Mouse (Mus musculus) Muller cell, postnatal 12 days (primary cell): Measurements from ENCODE around the gene Erbb3.
A peak's percentile ranks its signal among the peaks of the same experiment; 100 is the strongest.

Source experiments
- DNase-seq: peaks from one replicate; pipeline ENCODE4 v3.0.0-alpha.2; 2015; ENCODE audit errors: inconsistent ontology term

Erbb3 gene

DNA sequence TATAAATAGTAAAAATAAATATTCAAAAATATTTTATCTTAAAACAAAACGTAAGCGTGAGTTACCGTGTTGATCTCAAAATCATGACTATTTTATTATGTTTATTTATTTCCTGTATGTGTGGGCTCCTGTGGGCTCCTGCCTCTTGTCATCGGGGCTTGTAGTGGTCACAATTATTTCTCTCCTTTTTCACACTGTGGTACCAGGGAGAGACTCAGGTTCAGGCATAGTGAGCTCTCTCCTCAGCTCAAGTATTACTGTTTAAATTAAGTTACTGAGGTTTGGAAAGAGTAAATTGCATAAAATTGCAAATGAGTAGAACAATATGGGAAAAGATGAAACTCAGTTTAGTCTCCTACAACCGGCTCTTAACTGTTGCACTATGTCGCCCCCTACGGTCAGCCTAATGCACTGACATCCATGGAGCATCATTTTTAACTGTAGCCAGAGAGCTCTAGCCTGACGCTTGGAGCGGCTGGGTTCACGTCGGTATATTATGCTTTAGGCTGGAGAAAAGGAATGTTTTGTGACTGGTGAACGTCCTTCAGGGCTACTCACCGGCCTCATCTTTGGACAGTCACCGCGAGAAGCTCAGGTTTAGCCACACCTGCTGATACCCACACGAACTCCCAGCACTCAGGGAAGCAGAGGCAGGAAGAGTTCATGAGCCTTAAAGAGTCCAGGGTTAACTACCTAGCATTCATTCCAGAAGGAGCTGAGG, 23.1 kb upstream of the Erbb3 start:
- peak; percentile 59 for DNase-seq

DNA sequence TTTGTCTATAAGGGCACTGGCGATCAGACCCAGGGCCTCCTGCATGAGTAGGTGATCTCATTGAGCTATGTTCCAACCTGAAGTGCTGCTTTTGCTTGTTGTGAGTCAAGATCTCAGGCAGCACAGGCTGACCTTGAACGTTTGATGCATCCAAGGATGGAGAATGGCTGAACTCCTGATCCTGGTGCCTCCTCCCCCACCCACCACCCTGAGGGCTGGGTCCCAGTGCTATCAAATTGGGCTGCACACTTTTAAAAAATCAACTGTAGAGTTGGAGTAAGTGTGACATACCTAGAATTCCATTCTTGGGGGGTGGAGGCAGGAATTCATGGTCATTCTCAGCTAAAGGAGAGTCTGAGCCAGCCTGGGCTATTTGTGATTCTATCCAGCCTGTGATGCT, 17.0 kb upstream of the Erbb3 start:
- DNase-seq = no peak

DNA sequence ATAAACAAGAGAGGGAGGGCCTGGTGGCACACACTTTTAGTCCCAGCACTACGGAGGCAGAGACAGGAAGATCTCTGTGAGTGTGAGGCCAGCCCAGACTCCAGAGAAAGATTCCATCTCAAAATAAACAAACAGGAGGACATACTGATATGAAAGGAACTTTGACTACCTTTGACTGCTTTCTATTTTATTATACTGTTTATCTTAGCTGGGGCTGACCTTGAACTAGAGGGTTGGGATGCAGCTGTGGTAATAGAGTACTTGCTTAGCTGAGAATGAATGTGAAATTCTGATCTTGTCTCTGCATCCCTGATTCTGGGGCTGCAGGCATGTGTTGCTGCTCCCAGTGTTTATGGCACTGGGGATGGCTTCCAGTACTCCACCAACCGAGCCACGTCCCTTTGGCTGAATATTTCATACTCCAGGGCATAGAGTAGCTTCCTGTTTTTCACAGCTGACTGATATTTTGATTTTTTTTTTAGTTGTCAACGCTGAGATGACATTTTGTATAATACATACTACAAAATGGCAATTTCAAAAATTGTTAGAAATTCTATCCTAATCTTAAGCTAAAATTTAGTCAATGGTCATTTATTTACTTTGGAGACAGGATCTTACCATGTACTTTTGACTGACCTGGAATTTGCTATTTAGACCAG, 13.1 kb upstream of the Erbb3 start:
- DNase-seq = no peak

DNA sequence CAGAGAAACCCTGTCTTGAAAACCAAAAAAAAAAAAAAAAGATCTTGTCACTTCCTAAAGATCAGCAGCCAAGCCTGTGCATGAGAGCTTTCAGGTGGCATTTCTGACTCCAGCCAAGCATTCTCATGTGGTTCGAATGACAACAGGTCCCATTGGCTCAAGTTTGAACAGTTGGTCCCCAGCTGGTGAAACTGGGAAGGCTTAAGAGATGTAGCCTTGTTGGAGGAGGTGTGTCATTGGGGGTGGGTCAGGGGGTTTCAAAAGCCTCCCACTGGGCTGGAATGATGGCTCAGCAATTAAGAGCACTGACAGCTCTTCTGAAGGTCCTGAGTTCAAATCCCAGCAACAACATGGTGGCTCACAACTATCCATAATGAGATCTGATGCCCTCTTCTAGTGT, 12.0 kb upstream of the Erbb3 start:
- no peak for DNase-seq

DNA sequence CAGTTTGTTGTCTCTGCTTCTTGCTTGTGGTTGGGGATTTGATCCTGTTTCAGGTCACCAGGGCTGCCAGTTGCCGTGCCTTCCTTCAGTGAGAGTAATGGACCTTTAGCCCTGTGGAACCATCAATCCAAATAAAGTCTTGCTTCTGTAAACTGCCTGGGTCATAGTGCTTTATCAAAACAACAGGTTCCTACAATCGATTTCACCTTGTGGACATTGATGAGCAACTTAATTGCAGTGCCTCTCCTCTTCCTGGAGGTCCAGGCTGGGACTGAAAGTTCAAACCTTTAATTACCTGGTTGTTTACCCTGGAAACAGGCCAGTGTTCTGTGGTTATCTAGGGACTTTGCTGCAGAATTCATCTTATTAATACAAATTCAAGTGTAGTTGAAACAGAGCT, 9.0 kb upstream of the Erbb3 start:
- DNase-seq = no peak

DNA sequence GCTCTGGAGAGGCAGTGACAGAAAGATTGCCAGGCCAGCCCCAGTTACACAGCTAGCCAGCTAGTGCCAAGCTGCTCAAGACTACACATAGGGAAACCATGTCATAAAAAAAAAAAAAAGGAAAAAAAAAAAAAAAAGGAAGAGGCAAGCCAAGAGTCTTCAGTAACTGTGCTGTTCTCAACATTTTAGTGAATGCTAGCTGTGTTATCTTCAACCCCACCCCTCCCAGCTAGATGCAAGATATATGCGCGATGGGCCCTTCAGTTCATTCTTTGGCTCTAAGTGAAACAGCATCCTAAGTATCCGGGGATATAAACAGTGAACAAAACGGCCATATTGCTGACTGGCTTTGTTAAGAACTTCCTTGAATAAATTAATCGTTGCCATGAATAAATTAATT, 3.3 kb upstream of the Erbb3 start:
- DNase-seq = no peak

DNA sequence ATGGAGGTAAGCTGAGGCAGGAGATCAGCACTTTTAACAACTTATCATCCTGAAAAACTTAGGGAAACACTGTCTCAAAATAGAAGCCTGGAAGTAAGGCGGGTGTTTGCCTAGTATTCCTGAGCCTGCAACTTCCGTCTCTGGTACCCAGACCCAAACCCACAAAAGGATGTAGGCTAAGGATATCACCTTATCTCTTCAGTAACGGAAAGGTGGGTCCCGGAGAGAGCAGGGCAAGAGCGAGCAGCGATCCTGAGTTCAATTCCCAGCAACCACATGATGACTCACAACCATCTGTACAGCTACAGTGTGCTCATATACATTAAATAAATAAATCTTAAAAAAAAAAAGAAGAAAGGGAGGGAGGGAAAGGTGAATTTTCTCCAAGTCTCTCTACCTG, 2.0 kb upstream of the Erbb3 start:
- DNase-seq = no peak

DNA sequence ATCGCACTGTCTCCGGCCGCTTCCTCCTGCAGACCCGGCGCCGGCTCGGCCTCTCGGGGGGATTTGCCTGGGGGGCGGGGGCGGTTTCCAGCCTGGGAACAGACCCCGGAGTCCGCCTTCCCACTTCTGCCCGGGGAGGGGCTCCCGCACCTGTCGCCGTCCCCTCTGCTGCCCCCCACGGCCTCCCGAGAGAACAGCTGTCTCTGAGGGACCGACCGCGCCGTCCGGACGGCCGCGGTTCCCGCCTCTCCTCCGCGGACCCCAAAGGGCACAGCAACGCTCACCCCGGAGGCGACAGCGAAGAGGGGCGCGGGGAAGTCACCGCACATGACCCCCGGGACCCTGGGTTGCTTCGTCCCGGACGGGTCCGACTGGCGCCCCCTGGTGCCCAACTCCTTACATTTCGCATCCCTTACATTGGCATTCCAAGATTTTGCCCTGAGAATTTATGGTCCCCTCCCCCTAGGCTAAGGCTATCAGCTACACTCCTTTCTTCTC, 790 bp upstream of the Erbb3 start:
- DNase-seq = peak; percentile 64

DNA sequence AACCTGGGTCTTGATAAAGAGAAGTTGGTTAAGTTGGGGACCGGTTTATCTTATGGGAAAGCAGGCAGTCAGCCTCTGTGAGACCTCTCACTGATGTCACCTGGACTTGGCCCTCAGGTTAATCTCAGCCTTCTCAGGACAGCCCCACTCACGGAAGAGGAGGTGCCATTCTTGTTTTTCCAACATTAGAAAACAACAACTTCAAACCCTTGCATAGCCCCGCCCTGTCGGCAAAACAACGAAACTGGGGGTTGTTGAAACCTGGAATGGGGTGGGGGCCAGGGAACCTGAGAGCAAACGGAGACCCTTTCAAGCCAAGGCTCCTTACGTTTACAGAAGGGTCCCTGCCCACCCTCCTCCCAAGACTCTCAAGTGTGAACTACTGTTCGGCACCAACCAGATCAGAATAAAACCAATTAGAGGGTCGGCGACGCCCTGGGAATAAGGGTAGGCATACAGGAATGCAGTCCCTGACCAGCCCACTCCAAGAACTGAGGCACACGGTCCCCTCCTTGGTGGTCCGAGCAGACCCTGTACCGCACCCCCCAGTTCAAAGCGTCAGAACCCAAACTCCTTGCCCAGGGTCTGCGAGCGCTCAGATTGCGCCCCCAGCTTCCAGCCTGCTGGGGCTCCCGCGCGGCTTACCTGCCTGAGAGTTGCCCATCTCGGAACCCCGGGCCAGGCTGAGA, 533 bp downstream of the Erbb3 start:
- no peak for DNase-seq

DNA sequence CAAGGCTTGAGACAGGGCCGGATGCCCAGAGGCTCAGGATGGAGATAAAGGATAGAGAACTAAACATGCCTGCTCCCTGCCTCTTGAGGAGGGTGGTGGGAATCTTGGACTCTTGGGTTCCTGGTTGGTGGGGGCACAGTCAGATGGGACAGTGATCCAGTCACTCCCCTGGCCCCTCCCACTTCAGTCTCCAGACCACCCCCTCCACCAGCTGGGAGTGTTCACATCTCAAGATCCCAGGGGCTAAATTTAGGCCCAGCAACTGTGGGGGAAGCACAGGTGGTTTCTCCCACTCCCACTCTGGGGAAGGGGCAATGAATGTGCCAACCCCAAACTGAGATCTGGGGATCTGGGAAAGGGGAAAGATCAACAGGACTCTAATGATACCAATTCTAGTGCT, 1.3 kb downstream of the Erbb3 start:
- DNase-seq = no peak

DNA sequence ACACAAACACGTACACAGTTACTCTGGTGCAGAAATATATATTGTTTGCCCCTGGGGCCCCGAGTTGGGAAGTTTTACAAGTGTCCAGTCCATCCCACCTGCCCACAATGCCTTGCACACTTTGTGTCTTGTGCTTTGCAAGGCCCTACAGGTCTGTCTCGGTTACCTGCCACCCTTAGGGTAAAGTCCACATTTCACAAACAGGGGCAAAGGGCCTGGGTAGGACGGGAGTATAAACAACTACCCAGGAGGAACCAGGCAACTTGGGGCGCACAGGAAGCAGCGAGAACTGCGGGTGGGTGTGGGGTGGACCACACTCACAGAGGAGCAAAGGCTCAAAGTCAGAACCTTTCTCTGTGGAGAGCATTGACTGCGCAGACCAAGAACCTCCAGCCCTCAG, 1.8 kb downstream of the Erbb3 start:
- DNase-seq = no peak

DNA sequence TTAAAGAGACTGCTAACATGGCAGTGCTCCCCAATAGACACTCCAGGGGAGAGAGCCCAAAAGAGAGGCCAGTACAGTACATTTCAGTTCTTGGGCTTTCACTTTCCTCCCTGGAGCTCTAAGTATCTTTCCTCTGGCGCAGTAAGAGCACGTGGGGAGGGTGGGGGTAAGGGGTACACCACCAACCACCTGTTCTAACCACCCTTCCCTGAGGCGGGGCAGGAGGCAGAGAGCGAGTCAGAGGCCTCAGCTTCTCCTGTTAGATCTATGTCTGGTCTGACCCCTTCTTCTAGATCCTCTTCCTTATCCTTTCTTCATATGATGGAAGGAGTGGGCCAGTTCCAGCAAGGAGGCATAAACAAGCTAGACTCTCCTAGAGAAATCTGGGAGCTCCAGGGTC, 2.3 kb downstream of the Erbb3 start:
- no peak for DNase-seq

DNA sequence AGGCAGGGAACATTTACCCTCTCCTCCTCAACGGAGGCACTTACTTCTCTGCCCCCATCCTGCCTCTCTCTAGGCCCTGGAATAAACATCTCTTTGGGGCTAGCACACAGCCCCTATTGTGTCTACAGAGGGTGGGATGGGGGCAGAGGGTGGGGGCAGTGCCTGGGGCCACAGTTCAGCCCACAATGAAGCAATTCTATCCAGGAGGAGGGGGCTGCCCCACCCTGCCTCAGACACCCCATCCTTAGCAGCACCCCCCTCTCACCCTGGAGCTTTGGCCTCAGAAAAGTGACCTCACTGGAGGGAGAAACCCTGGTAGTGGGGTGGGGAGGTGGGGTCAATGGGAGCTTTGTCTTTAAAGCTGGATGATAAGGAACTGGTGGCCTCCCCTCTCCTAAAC, 2.9 kb downstream of the Erbb3 start:
- no peak for DNase-seq

DNA sequence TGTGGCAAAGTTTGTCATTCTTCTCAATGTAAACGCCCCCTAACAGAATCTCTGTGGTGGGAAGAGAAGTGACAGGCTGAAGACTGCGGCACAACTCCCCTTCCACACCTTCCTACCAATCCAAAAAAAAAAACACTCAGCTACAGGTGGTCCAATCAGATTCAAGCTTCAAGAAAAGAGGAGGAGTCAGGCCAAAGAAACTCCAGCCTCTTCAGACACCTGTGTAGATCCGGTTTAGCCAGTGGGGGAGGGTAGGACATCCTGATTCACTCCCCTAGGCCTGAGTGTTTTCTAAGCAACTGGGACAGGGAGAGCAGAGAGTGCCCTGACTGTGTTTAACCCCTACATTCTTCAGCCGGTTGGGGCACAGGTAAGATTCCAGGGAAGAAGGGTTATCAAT, 5.1 kb downstream of the Erbb3 start:
- DNase-seq = no peak

DNA sequence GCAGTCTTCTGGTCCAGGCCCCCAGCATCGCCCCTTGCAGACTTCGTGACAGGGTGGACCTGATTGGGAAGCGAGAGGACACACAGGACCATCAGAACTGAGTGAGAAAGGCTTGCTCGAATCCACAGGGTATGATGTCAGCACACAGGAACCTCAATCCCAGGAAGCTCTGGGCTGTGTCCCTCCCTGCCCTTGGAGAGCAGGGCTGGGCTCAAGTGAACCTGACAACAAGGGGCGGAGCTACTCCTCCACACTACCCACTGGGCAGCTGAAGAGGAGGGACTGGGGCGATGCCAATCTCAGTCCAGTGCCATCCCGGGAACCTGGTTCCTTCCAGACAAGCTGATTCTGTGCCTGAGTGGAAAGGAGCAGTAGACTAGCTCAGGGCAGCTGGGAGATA, 5.8 kb downstream of the Erbb3 start:
- peak; percentile 67 for DNase-seq

DNA sequence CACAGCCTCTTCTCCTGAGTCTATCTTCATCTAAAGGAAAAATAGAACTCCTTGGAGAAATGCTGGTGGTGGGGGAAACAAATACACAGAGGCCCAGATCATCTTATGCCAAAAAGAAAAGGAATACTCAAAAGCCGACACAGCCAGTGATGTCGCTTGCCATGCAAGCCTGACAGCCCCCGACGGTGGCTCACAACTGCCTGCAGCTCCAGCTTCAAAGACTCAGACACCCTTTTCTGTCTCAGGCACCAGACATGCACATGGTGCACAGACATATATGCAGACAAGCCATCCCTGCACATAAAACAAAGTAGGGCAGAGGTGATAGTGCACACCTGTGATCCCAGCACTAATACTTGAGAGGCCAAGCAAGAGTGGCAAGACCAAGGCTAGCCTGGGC, 9.7 kb downstream of the Erbb3 start:
- DNase-seq = no peak

DNA sequence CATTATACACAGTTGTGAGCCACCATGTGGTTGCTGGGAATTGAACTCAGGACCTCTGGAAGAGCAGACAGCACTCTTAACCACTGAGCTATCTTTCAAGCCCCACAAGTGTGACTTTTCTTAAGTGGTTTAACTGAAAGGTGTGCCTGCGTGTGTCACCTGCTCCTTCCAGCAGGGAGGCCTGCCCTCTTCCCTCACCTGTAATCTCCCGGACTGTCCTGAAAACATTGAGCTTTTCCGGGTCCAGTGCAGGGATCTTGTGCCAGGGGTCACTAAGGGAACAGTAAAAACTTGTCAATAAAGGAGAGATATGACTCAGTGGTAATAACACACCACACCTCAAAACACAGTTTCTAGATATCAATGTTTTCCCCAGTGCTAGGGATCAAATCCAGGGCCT, 10.2 kb downstream of the Erbb3 start:
- no peak for DNase-seq

DNA sequence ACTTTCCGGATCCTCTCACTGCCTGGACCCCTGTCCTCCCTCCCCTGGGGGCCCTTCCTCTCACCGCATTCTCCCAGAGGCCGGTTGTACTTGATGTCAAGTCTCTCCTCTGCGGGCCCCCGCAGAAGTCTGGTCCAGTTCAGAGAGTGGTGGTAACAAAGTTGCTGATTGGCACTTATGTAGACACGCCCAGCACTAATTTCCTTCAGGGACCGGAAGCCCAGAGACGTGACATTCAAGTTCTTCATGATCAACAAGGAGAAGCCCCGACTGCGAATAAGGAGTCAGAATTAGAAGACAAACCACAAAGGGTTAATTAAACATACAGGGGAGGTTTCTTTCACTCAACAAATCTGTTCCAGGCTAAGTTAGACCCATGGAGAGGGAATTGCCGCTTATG, 11.1 kb downstream of the Erbb3 start:
- no peak for DNase-seq

DNA sequence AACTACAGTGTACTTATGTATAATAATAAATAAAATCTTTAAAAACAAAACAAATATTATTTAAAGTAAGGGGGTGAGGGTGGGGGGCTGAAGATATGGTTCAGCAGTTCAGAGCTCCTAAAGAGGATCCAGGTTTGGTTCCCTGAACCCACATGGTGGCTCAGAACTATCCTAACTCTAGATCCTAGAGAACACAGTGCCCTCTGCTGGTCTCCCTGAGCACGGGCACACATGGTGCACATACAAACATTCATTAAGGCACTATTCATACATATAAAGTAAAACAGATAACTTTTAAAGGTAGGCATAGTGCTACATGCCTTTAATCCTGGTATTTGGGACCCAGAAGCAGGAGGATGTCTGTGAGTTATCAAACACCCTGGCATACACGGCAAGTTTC, 14.4 kb downstream of the Erbb3 start:
- DNase-seq = no peak

DNA sequence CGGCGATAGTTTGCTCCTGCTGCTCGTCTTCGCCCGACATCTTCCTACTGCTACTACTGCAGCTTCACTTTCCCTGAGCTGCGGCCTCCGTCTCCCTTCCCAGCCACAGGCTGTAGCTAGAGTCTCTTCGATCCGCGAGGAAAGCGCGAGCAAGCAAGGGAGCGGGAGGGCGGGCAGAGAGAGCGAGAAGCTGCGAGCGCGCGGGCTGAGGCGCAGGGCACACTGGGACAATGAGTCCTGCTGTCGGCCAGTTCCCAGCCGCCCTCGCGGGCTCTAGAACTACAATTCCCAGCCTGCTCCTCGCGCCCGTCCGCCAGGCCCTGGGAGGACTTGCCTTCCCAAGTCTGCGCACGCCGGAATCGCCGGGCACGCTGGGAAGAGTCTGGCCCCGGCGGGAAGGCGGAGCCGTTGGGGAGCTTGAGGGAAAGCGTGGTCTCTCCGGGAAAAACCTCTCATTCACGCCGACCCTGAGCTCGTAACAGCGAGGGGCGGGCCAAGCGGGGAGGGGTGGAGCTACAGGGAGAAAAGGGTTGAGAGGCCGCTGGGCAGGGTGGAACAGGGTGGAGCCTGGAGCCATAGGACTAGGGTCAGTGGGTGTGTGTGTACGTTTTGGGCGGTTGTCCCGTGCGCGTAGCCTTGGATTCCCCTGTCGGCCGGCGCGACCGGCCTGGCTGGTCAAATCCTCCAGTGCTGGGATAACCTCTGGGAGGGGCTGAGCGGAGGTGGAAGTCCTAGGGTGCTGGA, 23.5 kb downstream of the Erbb3 start, which contains the start of gene Pa2g4:
Gene Pa2g4 (minus strand): TSS at position 200 of the 744 bp plus-strand sequence.
- DNase-seq = peak; percentile 100

DNA sequence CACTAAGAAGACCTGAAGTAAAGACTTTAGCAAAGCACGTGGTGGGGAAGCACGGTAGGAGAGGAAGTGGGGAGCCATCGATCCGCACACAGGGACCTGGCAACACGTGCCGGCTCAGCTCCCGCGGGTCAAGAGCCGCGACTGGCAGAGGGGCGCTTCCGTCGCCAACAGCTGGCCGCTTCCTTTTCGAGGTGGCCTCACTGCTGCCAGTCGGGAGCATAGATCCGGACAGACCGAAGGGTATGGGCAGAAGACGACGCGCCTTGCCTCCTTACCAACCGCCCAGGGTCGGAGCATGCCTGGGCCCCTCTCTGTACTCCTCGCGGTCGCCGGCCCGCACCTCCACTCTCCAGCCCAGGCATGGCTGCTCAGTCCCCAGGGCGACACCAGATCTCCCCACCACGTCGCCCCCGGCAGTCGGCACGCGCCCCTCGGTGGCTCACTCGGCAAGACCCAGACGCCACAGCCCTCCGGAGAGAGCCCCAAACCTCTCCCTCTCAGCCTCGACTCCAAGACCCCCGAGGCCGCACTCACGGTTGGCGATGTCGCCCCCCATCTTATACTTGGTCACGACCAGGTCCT, 24.2 kb downstream of the Erbb3 start:
- DNase-seq = peak; percentile 20

DNA sequence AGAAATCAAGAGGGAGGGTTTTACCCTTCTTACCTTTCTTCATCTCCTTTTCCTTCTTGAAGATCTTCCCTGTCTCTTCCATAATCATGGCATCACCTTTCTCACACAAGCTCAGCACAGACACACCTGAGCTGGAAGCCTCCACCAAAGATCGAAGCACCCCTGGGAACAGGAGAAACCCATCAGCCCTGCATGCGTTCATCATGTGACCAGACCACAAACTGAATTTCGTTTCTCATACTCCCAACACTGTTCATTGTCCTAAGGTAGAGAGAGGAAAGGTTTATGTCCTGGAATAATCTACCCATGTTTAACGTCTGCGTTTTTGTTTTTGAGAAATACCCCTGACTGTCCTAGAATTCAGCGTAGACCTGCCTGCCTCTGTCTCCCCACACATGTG, 25.9 kb downstream of the Erbb3 start:
- no peak for DNase-seq
